Mouse (Mus musculus): ENCODE results near the gene Entpd7.

GRCm38 (mm10) chr19:43646852-43647251 is 42.6 kb upstream of the Entpd7 start:
- TF ChIP-seq CTCF (IDR thresholded peaks at IDR 0.05; ENCODE audit: low read depth) (no peak), EP300 (optimal IDR thresholded peaks at IDR 0.05) (no peak)
